Mouse (Mus musculus) midbrain, embryonic 14.5 days (tissue): Measurements from ENCODE around the gene Foxs1. TPM values are rescaled to one million over a fixed set of nuclear protein-coding genes. Genes with fewer than 3 reads are reported as not detected.

Experiments
- ATAC-seq: fragments of 200-750 bp; cut with Nextera tagmentation; 2 replicates; pipeline ENCODE4 v1.8.0; 2017; ENCODE audit warnings: moderate number of reproducible peaks, moderate library complexity; ENCODE audit not compliant: low FRiP score, low TSS enrichment
- DNase-seq: peaks from one replicate; pipeline ENCODE4 v3.0.0-alpha.2; 2015
- H3K27ac ChIP-seq: fragments of 300-500 bp; sonication (generic); replicated peaks from 2 replicates; pipeline ENCODE4 v1.5.1; 2014; ENCODE audit warnings: mild to moderate bottlenecking, low read depth, low read length, moderate library complexity
- H3K27me3 ChIP-seq: fragments of 300-500 bp; sonication (generic); 2 replicates; pipeline ENCODE4 v1.6.1; 2014; ENCODE audit warnings: low read length, control low read depth, mixed read lengths; ENCODE audit not compliant: control insufficient read depth, insufficient read depth
- H3K36me3 ChIP-seq: fragments of 300-500 bp; sonication (generic); 2 replicates; pipeline ENCODE4 v1.6.1; 2014; ENCODE audit warnings: low read length, control low read depth; ENCODE audit not compliant: control insufficient read depth, insufficient read depth
- H3K4me1 ChIP-seq: fragments of 300-500 bp; sonication (generic); 2 replicates; pipeline ENCODE4 v1.6.1; 2014; ENCODE audit warnings: mild to moderate bottlenecking, antibody characterized with exemption, low read length, control low read depth; ENCODE audit not compliant: control insufficient read depth, insufficient read depth
- H3K4me2 ChIP-seq: fragments of 300-500 bp; sonication (generic); 2 replicates; pipeline ENCODE4 v1.6.1; 2014; ENCODE audit warnings: mild to moderate bottlenecking, low read length, moderate library complexity
- H3K4me3 ChIP-seq: fragments of 300-500 bp; sonication (generic); replicated peaks from 2 replicates; pipeline ENCODE4 v1.5.1; 2014; ENCODE audit warnings: low read depth, low read length
- H3K9ac ChIP-seq: fragments of 300-500 bp; sonication (generic); replicated peaks from 2 replicates; pipeline ENCODE4 v1.6.1; 2014; ENCODE audit warnings: mild to moderate bottlenecking, low read length, moderate library complexity
- H3K9me3 ChIP-seq: fragments of 300-500 bp; sonication (generic); 2 replicates; pipeline ENCODE4 v1.6.1; 2016; ENCODE audit warnings: low read length, control low read depth, mixed read lengths; ENCODE audit not compliant: control insufficient read depth
- WGBS: fragments of 180-500 bp; shearing (Covaris S2); extraction: QIAGEN DNeasy Blood & Tissue Kit; methylation state at CpG from one replicate; pipeline ENCODE4 v1.1.7; 2014; 5-methylcytosine and 5-hydroxymethylcytosine counted together
- polyA plus RNA-seq: library from polyadenylated mRNA; unstranded; fragments of >200 nt; fragmentation: Nextera tagmentation; extraction: Ambion mirVana; gene quantifications from 2 replicates; pipeline ENCODE4 v1.2.1, GENCODE M21; 2014

Gene Foxs1
- polyA plus RNA-seq, 1 experiment from 2014 or later = 4.7 TPM

DNA sequence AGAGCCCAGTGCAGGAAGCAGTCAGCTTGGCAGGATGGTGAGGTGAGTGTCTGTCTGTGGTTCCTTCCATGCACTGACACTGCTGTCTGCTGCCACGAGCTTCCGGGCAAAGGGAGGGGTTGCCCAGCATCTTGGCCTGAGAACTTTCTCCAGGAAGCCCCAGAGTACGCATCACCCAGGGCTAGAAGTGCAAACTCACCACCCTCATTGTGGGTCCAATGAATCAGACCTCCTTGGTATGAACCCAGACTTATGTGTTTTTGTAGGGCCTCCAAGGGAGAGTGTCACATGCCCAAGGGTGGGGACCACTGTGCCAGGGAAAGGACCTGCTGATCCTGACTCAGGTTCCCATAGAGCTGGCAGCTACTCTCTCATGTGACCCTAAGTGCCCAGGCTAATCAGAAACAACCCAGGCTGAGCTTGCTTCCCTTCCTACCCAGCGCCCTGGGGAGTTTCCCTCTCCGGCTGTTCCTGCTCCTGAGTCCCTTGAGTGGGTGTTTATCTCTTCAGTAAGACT is 28.8 kb downstream of the Foxs1 start:
- H3K27ac ChIP-seq = no peak overlapping the region
- ATAC-seq = no peak
- no peaks in the 10 kb centered on the region for H3K4me1 ChIP-seq
- no peak overlapping the region for H3K9ac ChIP-seq
- no peak for DNase-seq
- H3K9me3 ChIP-seq = no peaks in the 10 kb centered on the region
- no peaks in the 10 kb centered on the region for H3K27me3 ChIP-seq
- WGBS = 74% methylated on average over 5 of the region's 5 CpGs
- H3K36me3 ChIP-seq = no peaks in the 10 kb centered on the region
- no peak overlapping the region for H3K4me2 ChIP-seq
- no peak overlapping the region for H3K4me3 ChIP-seq

DNA sequence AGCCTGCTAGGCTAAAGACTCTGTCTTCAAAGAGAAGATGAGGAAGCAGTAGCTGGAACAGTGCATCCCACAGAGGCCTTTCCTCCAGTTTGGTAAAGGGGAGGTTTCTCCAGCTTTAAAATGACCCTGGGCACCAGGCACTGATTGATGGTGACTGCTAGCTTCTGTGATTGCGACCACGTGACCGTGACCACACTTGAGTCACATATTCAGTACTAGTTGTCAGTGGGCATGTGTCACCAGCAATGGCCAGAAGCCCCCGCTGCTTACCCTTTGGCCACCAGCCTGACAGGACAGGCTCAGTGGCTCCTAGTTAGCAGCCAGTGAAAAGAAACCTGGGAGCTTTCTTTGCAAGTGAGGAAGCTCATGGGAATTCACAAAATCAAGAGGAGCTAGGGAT is 29.4 kb downstream of the Foxs1 start:
- H3K27ac ChIP-seq = no peak overlapping the region
- no peaks in the 10 kb centered on the region for H3K9me3 ChIP-seq
- no peak overlapping the region for H3K4me2 ChIP-seq
- ATAC-seq (no peak), DNase-seq (no peak)
- H3K4me1 ChIP-seq = no peaks in the 10 kb centered on the region
- H3K36me3 ChIP-seq = no peaks in the 10 kb centered on the region
- no peak overlapping the region for H3K4me3 ChIP-seq
- no peaks in the 10 kb centered on the region for H3K27me3 ChIP-seq
- H3K9ac ChIP-seq = no peak overlapping the region
- WGBS = 73% methylated on average over 4 of the region's 4 CpGs

DNA sequence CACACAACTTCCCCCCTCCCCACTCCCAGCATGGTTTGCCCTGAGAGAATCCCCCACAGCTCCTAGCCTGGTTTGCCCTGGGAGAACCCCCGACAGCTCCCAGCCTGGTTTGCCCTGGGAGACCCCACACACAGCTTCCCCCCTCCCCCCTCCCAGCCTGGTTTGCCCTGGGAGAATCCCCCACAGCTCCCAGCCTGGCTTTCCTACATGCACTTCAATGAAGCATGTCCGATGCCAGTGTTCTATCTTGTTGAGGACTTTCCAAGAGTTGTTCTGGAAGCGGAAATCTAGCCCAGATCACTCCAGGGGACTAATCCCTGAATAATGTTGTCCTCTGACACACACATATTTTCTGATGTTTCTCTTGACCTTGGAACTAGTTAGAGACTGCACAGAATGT is 30.4 kb downstream of the Foxs1 start:
- H3K27me3 ChIP-seq = no peaks in the 10 kb centered on the region
- no peaks in the 10 kb centered on the region for H3K9me3 ChIP-seq
- no peak overlapping the region for H3K4me2 ChIP-seq
- DNase-seq (no peak), ATAC-seq (no peak)
- H3K36me3 ChIP-seq = no peaks in the 10 kb centered on the region
- no peak overlapping the region for H3K9ac ChIP-seq
- 15% methylated on average over 3 of the region's 3 CpGs for WGBS
- H3K4me3 ChIP-seq = no peak overlapping the region
- no peak overlapping the region for H3K27ac ChIP-seq
- H3K4me1 ChIP-seq = no peaks in the 10 kb centered on the region

DNA sequence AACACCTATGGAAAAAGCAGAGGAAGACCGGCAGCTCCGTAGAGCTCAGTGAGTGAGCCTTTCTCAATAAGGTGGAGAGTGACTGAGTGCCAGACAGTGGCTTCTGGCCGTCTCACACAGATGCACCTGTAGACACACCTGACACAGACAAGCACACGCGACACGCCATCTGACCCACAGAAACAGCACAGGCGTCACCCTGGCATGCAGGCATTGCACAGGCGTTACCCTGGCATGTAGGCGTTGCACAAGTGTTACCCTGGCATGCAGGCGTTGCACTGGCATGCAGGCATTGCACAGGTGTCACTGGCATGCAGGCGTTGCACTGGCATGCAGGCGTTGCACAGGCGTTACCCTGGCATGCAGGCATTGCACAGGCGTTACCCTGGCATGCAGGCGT is 31.7 kb downstream of the Foxs1 start:
- Histone ChIP-seq H3K27me3 (no peaks in the 10 kb centered on the region), H3K4me1 (no peaks in the 10 kb centered on the region), H3K4me3 (no peak overlapping the region), H3K27ac (no peak overlapping the region), H3K9me3 (no peaks in the 10 kb centered on the region), H3K36me3 (no peaks in the 10 kb centered on the region), H3K9ac (no peak overlapping the region), H3K4me2 (no peak overlapping the region)
- WGBS = 94% methylated on average over 15 of the region's 15 CpGs
- no peak for ATAC-seq
- DNase-seq = no peak

DNA sequence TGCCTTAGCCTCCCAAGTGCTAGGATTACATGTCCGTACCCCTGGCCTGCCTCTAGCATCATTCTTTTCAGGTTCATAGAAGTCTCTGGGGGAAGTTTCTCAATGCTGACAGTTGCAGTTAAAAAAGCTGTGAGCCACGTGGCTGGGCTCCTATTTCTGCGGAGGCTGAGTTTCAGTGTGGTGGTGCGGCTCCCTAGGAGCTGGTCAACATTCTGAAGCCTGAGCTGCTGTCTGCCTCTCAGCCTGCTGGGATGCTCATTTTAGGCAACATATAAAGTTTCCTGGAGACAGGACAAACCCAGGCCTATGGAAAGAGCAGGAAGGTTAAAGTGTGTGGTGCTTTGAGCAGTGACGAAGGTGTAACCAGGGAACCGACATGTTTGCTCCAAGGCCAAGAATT is 34.0 kb downstream of the Foxs1 start:
- H3K27me3 ChIP-seq = no peaks in the 10 kb centered on the region
- H3K9ac ChIP-seq = no peak overlapping the region
- peaks cover 3% of the 10 kb centered on the region; the same call in 1 of the 2 replicates for H3K36me3 ChIP-seq
- DNase-seq (no peak), ATAC-seq (no peak)
- H3K9me3 ChIP-seq = no peaks in the 10 kb centered on the region
- WGBS = 83% methylated on average over 6 of the region's 6 CpGs
- no peak overlapping the region for H3K4me3 ChIP-seq
- no peaks in the 10 kb centered on the region for H3K4me1 ChIP-seq
- H3K4me2 ChIP-seq = no peak overlapping the region
- H3K27ac ChIP-seq = no peak overlapping the region

DNA sequence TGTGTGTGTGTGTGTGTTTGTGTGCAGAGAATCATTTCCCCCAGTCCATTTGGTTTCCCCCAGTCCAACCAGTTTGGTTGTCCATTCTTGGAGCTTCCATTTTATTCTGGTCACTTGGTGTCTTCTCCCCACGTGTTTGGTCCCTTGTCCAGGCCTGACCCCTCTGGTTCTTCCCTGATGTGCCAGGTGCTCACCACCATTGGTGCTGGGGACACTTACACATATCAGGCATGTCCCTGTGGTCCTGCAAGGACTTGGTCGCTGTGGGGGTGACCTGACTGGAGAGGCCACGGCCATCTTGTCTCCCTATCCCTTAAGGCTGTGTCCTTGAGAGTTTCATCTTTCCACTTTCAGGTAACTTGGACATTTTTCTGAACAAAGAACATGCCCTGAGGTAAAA is 36.1 kb downstream of the Foxs1 start:
- DNase-seq (no peak), ATAC-seq (no peak)
- Histone ChIP-seq H3K9me3 (no peaks in the 10 kb centered on the region), H3K27ac (no peak overlapping the region), H3K4me3 (no peak overlapping the region), H3K4me1 (no peaks in the 10 kb centered on the region), H3K36me3 (peaks cover 8% of the 10 kb centered on the region), H3K27me3 (no peaks in the 10 kb centered on the region), H3K4me2 (no peak overlapping the region), H3K9ac (no peak overlapping the region)
- WGBS = 94% methylated on average over 3 of the region's 3 CpGs

DNA sequence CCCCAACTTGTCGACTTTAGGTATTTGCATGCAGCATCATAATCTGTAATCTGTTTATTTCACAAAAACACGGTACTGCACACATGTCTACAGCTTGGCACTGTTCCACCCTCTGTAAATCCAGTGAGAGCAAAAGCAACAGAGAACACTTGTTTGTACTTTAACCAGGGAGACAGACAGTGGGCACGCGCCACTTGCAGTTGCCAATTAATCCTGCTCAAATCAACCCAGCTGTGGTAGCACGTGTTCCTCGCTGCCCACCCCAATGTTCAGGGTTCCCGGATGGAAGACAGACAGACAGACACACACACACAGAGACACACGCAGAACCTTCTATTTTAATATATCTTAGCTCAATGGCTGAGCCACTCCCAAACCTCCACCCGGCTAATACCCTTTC is 37.2 kb downstream of the Foxs1 start:
- Histone ChIP-seq H3K4me1 (no peaks in the 10 kb centered on the region), H3K27ac (no peak overlapping the region), H3K36me3 (peaks cover 8% of the 10 kb centered on the region), H3K9me3 (no peaks in the 10 kb centered on the region), H3K4me3 (no peak overlapping the region), H3K9ac (no peak overlapping the region), H3K4me2 (no peak overlapping the region), H3K27me3 (no peaks in the 10 kb centered on the region)
- no peak for DNase-seq
- WGBS = 89% methylated on average over 9 of the region's 9 CpGs
- no peak for ATAC-seq

DNA sequence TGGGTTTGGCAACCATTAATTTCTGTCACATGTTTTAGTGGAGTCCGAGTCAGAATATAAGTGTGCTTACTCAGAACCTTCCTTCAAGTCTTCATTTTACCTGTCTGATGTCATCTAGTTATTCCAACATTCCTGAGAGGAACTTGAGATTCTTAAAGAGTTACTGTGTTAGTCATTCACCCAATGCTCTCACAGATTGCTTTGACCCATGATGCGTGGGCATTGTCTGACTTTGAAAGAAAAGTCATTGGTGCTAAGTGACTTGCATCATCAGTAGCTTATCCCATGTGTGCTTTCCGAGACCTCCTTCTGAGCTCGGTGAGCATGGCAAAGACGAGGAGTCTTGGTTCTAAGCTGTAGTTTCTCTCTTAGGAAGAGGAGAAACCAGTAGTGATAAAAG is 44.2 kb downstream of the Foxs1 start:
- H3K27me3 ChIP-seq = no peaks in the 10 kb centered on the region
- WGBS = 87% methylated on average over 5 of the region's 5 CpGs

DNA sequence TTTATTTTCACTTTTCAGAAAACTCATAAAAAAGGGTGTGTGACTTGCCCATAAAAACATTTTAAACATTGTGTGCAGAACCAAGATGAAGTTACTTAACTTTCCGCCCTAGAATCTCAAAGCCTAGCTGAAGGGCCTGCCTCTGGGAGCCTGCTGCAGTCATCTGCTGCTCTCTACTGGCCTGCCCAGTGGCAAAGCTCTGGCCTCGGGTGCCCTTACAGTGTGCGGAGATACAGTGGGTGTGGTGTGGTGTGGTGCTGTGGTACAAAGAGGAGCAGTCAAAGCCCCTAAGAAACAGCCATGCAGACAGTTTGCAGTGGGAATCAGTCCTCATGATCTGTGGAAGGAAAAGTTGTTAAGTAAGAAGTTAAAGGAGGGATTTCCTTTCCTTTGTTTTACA is 45.8 kb downstream of the Foxs1 start:
- ATAC-seq (no peak), DNase-seq (no peak)
- 91% methylated on average over 3 of the region's 3 CpGs for WGBS
- Histone ChIP-seq H3K4me3 (no peak overlapping the region), H3K36me3 (peaks cover 26% of the 10 kb centered on the region), H3K9ac (no peak overlapping the region), H3K27me3 (no peaks in the 10 kb centered on the region), H3K27ac (no peak overlapping the region), H3K9me3 (no peaks in the 10 kb centered on the region), H3K4me1 (no peaks in the 10 kb centered on the region), H3K4me2 (no peak overlapping the region)

More for the DNA sequence above, 44.2 kb downstream of the Foxs1 start:
- Histone ChIP-seq H3K27ac (no peak overlapping the region), H3K9me3 (no peaks in the 10 kb centered on the region), H3K4me1 (no peaks in the 10 kb centered on the region), H3K9ac (no peak overlapping the region), H3K4me3 (no peak overlapping the region), H3K4me2 (no peak overlapping the region), H3K36me3 (peaks cover 29% of the 10 kb centered on the region)
- DNase-seq = no peak
- ATAC-seq = no peak
